Mouse (Mus musculus) adrenal gland, adult 8-10 months (tissue): ENCODE data around the gene Tmem203. TPM values are rescaled to one million over a fixed set of nuclear protein-coding genes. Genes with fewer than 3 reads are reported as not detected.

ENCODE experiments used
- DNase-seq: peaks from one replicate; pipeline ENCODE4 v3.0.0; 2022
- total RNA-seq, 4 experiments: library from RNA; stranded (reverse); gene quantifications; 2 replicates each; pipeline ENCODE4 v1.2.4; 2022

The Tmem203 gene
- total RNA-seq = 10 to 100 TPM; 28.4 to 43.0 (median 31.5) TPM

- DNase-seq = peak; percentile 76
These were observed at the start of gene Tmem203 for GRCm38 (mm10) chr2:25255284-25255779. Tmem203 (plus strand) TSS chr2:25255439.

- no peak for DNase-seq
These were observed 47.6 kb upstream of the Tmem203 start for GRCm38 (mm10) chr2:25207593-25207992.

GRCm38 (mm10) chr2:25210686-25211085 is 44.6 kb upstream of the Tmem203 start:
- no peak for DNase-seq

GRCm38 (mm10) chr2:25211121-25211670 is 44.0 kb upstream of the Tmem203 start, which contains the start of gene Nelfb:
Nelfb (minus strand) TSS chr2:25211489.
- peak; percentile 86 for DNase-seq

- no peak for DNase-seq
These were observed 41.9 kb upstream of the Tmem203 start for GRCm38 (mm10) chr2:25213266-25213865.

- DNase-seq = no peak
These were observed 40.8 kb upstream of the Tmem203 start, which contains the start of gene Stpg3 for GRCm38 (mm10) chr2:25214444-25214843. Stpg3 (minus strand) TSS chr2:25214637.

- DNase-seq = no peak
These were observed 37.6 kb upstream of the Tmem203 start for GRCm38 (mm10) chr2:25217666-25218065.

- no peak for DNase-seq
These were observed 36.8 kb upstream of the Tmem203 start, which contains the start of gene Fam166a for GRCm38 (mm10) chr2:25218445-25218844. Fam166a (plus strand) TSS chr2:25218745.

GRCm38 (mm10) chr2:25221331-25221772 is 33.9 kb upstream of the Tmem203 start:
- DNase-seq = no peak

- DNase-seq = peak; percentile 86
These were observed 31.4 kb upstream of the Tmem203 start for GRCm38 (mm10) chr2:25223681-25224491.

- DNase-seq = no peak
These were observed 30.8 kb upstream of the Tmem203 start, which contains the start of gene Tubb4b for GRCm38 (mm10) chr2:25224492-25224765. Tubb4b (minus strand) TSS chr2:25224702.

- DNase-seq = peak; percentile 100
These were observed 30.2 kb upstream of the Tmem203 start for GRCm38 (mm10) chr2:25224766-25225752.

- DNase-seq = no peak
These were observed 29.3 kb upstream of the Tmem203 start for GRCm38 (mm10) chr2:25225811-25226379.

- no peak for DNase-seq
These were observed 28.4 kb upstream of the Tmem203 start for GRCm38 (mm10) chr2:25226864-25227263.

GRCm38 (mm10) chr2:25227406-25227805 is 27.8 kb upstream of the Tmem203 start:
- no peak for DNase-seq

GRCm38 (mm10) chr2:25228431-25228889 is 26.8 kb upstream of the Tmem203 start:
- DNase-seq = peak; percentile 82

GRCm38 (mm10) chr2:25228995-25229530 is 26.2 kb upstream of the Tmem203 start:
- no peak for DNase-seq

- DNase-seq = no peak
These were observed 25.7 kb upstream of the Tmem203 start for GRCm38 (mm10) chr2:25229582-25229981.

GRCm38 (mm10) chr2:25230581-25230980 is 24.7 kb upstream of the Tmem203 start:
- no peak for DNase-seq

- no peak for DNase-seq
These were observed 24.2 kb upstream of the Tmem203 start for GRCm38 (mm10) chr2:25231038-25231437.

- DNase-seq = no peak
These were observed 21.8 kb upstream of the Tmem203 start for GRCm38 (mm10) chr2:25233421-25233820.
